Mouse (Mus musculus) adrenal gland, adult 2 months (tissue): ENCODE results near the gene Phf21a. TPM values are rescaled to one million over a fixed set of nuclear protein-coding genes. Genes with fewer than 3 reads are reported as not detected.
A peak's percentile ranks its signal among the peaks of the same experiment; 100 is the strongest.

Experiments used
- DNase-seq: peaks from one replicate; pipeline ENCODE4 v3.0.0; 2021
- microRNA-seq, 2 experiments: library from miRNA; unstranded; fragments of <30 nt; microRNA quantifications; one replicate each; pipeline ENCODE4 v1.2.0; 2021
- polyA plus RNA-seq: library from polyadenylated mRNA; depleted of rRNA; stranded (reverse); fragments of >200 nt; gene quantifications from 2 replicates; pipeline ENCODE4 v1.2.3, GENCODE M21; 2012; rRNA removed
- total RNA-seq, 2 experiments: library from RNA; stranded (reverse); gene quantifications; 2 replicates each; pipeline ENCODE4 v1.2.3; 2021

Phf21a gene
- total and polyA plus RNA-seq, 3 experiments, result 27.2 to 82.4 (median 66.5) TPM

DNA sequence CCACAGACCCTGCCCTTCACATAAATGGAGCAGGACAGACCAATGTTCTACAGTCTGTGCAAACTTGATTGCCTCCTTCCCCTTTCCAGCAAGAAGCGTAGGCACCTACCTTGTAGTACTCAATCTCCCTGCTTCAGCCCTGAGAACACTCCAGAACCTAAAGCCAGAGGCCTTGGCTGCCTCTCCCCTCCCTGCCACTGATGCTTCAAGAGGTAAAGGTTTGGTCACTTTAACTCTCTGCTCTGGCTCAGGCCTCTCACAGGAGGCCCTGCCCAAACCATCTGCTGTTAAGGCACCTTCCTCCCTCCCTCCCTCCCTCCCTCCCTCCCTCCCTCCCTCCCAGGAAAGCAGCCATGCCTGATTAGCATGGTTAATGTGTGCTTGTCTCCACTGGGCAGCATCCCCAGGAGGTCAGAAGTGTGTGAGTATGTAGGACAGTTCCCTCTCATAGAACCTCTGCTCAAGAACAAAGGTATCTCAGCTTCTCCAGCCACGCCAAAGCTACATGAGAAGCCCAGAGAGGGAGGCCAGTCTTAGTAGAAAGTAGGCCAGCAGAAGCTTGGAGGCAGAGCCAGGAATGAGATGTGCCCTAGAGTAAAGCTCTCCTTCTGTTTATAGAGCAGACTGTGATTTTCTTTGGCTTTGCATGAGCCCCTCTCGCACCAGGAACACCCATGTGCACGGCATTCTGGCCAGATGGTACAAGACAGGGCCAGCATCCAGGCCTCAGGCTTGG lies 309.8 kb downstream of the Phf21a start:
- DNase-seq, result no peak

DNA sequence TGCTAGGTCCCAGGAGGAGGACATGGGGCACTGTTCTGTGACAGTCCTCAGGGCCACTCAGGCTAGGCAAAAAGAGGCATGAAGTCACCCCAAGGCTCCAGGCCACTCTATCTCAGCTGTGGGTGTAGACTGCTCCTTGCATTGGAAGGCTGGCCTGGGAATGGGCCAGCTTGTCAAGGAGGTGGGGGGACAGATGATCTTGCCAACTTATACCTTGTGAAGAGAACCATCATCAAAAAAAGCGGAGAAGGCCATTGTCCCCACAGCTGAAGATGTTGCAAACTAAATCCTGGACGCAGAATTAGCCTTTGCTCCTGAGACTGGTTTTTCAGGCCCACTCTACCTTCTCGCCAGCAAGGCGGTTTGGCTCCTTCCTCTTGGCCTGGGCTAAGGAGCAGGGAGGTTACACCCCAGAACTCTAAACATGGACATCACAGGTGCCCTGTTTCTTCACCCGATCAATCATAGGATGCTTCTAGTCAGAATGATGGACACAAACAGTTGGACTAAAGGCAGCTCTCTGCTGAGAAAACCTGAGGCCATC lies 310.9 kb downstream of the Phf21a start:
- no peak for DNase-seq

DNA sequence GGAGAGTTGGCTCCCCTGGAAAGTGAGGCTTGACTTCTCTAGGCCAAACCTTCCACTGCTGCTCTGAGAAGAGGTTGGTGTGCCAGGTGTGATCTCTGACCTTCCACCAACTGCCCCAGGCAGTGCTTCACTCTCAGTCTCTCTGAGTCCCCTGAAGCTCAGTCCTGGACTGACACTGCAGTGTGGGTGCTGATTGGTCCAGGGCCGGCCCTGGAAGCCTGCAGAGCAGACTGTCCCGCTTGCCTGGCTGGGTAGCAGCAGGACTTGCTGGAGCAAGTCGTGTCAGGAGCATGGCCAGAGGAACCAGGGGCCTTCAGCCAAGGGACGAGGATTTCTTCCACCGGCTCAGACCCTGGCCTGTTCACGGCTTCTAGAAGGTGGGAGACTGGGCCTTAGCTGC lies 311.8 kb downstream of the Phf21a start:
- no peak for DNase-seq

DNA sequence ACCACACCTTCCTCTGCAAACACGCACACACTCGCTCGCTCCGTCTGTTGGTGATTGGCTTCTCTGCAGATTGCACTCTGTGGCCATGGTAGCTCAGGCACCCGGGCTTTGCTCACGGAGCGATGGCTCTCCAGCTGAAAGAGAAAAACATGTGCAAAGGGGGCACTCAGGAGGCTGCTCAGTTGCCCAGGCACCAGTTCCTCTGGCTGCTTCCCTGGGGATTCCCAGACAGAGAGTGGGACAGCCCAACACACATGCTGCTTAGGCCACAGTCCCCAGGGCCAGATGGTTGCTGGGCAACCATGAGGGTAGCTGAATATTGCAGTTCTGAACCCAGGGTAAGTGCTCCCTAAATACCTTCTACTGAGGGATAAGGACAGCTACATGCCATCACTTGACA lies 312.8 kb downstream of the Phf21a start:
- DNase-seq, result no peak

DNA sequence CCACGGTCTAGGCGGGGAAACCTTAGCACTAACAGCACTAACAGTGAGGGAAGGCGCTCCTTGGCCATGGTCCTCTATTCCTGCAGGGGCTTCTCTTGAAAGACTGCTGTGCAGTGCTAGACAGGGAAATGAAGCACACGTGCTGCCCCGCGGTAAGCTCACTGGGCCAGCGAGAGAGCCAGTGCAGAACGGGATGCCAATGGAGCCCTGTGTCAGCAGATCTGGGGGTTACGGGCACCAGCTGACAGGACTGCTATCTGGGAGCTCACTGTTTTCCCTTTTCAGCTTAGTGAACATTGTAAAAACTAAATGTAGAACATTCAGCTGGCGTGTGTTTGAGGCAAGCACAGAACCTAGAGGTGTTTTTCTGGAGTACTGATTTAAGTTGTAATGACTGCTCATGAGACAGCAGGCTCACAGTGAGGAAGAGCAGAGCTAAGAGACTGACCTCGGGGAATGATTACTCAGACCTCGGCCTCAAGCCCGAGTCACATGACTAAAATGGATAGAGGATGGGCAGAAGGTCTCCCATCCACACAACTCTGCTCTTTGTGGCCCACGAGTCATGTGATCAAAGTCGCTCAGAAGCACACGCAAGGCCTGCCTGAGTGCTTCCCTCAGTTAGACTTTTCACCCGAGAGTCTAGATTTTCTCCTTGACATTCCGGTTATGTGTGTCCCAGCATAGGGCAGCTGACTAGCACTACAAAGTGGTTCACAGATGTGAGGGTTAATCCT lies 315.6 kb downstream of the Phf21a start:
- peak; percentile 72 for DNase-seq

DNA sequence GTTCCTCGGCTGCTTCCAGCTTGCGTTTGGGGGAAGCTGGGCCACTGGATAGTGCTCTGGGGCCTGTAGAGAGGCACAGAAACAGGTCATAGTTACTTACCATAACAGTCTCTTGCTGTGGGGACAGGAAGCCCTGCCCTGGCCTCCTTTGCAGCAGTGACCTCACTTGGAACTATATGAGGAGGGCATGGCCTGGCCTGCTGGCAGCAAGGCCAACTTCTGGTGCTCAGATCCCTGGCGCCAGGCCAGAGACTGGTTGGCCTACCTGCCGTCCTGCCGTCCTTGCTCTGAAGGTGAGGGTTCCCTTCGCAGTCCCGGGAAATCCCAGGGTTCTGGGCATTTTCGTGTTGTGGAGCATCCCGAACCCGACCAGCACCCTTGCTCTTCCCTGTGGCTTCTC lies 318.8 kb downstream of the Phf21a start:
- DNase-seq, result peak; percentile 32

Small RNA genes within 50 kb of the gene (microRNA-seq; reads per million reads assigned to microRNA genes)
- gene Mir1955, result 11.6 to 16.0 reads per million in 2 experiments
- gene Mir7000, result 0 to 1.2 reads per million in 2 experiments

Other genes starting within 250 kb of the Phf21a start
- 1 to 10 TPM; 2.1 to 3.1 TPM for gene Chrm4, start 165.9 kb upstream of the Phf21a start, total RNA-seq
- 0.28 and 0.49 TPM in 2 replicates for gene Chrm4, start 165.9 kb upstream of the Phf21a start, polyA plus RNA-seq
- 1 to 10 TPM; 6.0 to 8.0 TPM for gene Mdk, start 160.8 kb upstream of the Phf21a start, total RNA-seq
- gene Mdk, start 160.8 kb upstream of the Phf21a start, polyA plus RNA-seq, result 1.3 and 2.1 TPM in 2 replicates
- gene Gm9821, start 147.4 kb upstream of the Phf21a start, total RNA-seq, result not detected
- gene Gm9821, start 147.4 kb upstream of the Phf21a start, polyA plus RNA-seq, result not detected in 2 replicates
- 10 to 100 TPM; 37.8 to 57.6 TPM for gene Dgkz, start 117.3 kb upstream of the Phf21a start, total RNA-seq
- gene Dgkz, start 117.3 kb upstream of the Phf21a start, polyA plus RNA-seq, result 108 and 122 TPM in 2 replicates
- gene Creb3l1, start 68.6 kb upstream of the Phf21a start, total RNA-seq, result 10 to 100 TPM; 11.1 to 17.3 TPM
- 6.4 and 6.6 TPM in 2 replicates for gene Creb3l1, start 68.6 kb upstream of the Phf21a start, polyA plus RNA-seq